Mouse (Mus musculus): Measurements from ENCODE around the gene Olfr437.
"Not testable (repeated sequence)": the region's sequence is repeated elsewhere in the genome, so short reads cannot be mapped to it uniquely, and the experiment has no call there.

The Olfr437 gene

GRCm38 (mm10) chr6:43162982-43163381 lies at the start of gene Olfr437:
Gene Olfr437, plus strand, starts transcription at chr6:43163282.
- DNase-seq = no peak

- not testable (repeated sequence) for DNase-seq
Measured at GRCm38 (mm10) chr6:43146267-43146666, 16.8 kb upstream of the Olfr437 start, which contains the start of gene Olfr237-ps1. Gene Olfr237-ps1, plus strand, starts transcription at chr6:43146567.

GRCm38 (mm10) chr6:43159502-43159901 lies 3.6 kb upstream of the Olfr437 start:
- no peak for DNase-seq

GRCm38 (mm10) chr6:43167246-43167645 lies 4.2 kb downstream of the Olfr437 start:
- no peak for DNase-seq

GRCm38 (mm10) chr6:43171840-43172239 lies 8.8 kb downstream of the Olfr437 start, which contains the start of gene Olfr13:
Gene Olfr13, plus strand, starts transcription at chr6:43172140.
- DNase-seq = no peak

- DNase-seq = no peak
Measured at GRCm38 (mm10) chr6:43178129-43178528, 15.0 kb downstream of the Olfr437 start.

- DNase-seq = no peak
Measured at GRCm38 (mm10) chr6:43178584-43179501, 15.8 kb downstream of the Olfr437 start.

GRCm38 (mm10) chr6:43190986-43191385 lies 27.9 kb downstream of the Olfr437 start:
- no peak for DNase-seq

- DNase-seq = no peak
Measured at GRCm38 (mm10) chr6:43196781-43197180, 33.7 kb downstream of the Olfr437 start, which contains the start of gene Olfr435. Gene Olfr435, plus strand, starts transcription at chr6:43197146.

GRCm38 (mm10) chr6:43198094-43198493 lies 35.0 kb downstream of the Olfr437 start:
- DNase-seq = no peak

- DNase-seq = no peak
Measured at GRCm38 (mm10) chr6:43202786-43203185, 39.7 kb downstream of the Olfr437 start.

- no peak for DNase-seq
Measured at GRCm38 (mm10) chr6:43205355-43205754, 42.3 kb downstream of the Olfr437 start.

GRCm38 (mm10) chr6:43212873-43213272 lies 49.8 kb downstream of the Olfr437 start, which contains the start of gene Olfr434:
Gene Olfr434, plus strand, starts transcription at chr6:43213021.
- DNase-seq = not testable (repeated sequence)

All from spleen, adult 18-20 months (tissue).